Mouse (Mus musculus): ENCODE measurements around the gene Actl6a.

Actl6a gene

GRCm38 (mm10) chr3:32749820-32750579, 43.9 kb downstream of the Actl6a start:
- no peak for DNase-seq

- no peak for DNase-seq
Observed at GRCm38 (mm10) chr3:32754384-32754915, 48.4 kb downstream of the Actl6a start.

GRCm38 (mm10) chr3:32759212-32759611, 53.1 kb downstream of the Actl6a start:
- DNase-seq: no peak

- no peak for DNase-seq
Observed at GRCm38 (mm10) chr3:32762962-32763361, 56.9 kb downstream of the Actl6a start.

GRCm38 (mm10) chr3:32763902-32764301, 57.8 kb downstream of the Actl6a start:
- no peak for DNase-seq

GRCm38 (mm10) chr3:32770781-32771180, 64.7 kb downstream of the Actl6a start:
- no peak for DNase-seq

Data from thymus, postnatal 4 days (tissue).